Mouse (Mus musculus) hindbrain, embryonic 16.5 days (tissue): ENCODE data around the gene Rfx4. TPM values are rescaled to one million over a fixed set of nuclear protein-coding genes. Genes with fewer than 3 reads are reported as not detected.

ENCODE experiments used
- ATAC-seq: fragments of 200-750 bp; cut with Nextera tagmentation; 2 replicates; pipeline ENCODE4 v1.8.0; 2017; ENCODE audit warnings: moderate TSS enrichment, moderate library complexity
- H3K27ac ChIP-seq: fragments of 300-500 bp; sonication (generic); 2 replicates; pipeline ENCODE4 v1.5.1; 2014; ENCODE audit warnings: low read depth, mild to moderate bottlenecking, control low read depth, low read length, moderate library complexity
- H3K27me3 ChIP-seq: fragments of 300-500 bp; sonication (generic); replicated peaks from 2 replicates; pipeline ENCODE4 v1.6.1; 2014; ENCODE audit warnings: low read length; ENCODE audit not compliant: control insufficient read depth, insufficient read depth
- H3K36me3 ChIP-seq: fragments of 300-500 bp; sonication (generic); 2 replicates; pipeline ENCODE4 v1.6.1; 2014; ENCODE audit warnings: mild to moderate bottlenecking, low read length, moderate library complexity, mixed read lengths; ENCODE audit not compliant: control insufficient read depth, insufficient read depth
- H3K4me1 ChIP-seq: fragments of 300-500 bp; sonication (generic); 2 replicates; pipeline ENCODE4 v1.6.1; 2014; ENCODE audit warnings: low read depth, low read length; ENCODE audit not compliant: control insufficient read depth, insufficient read depth
- H3K4me2 ChIP-seq: fragments of 300-500 bp; sonication (generic); 2 replicates; pipeline ENCODE4 v1.6.1; 2014; ENCODE audit warnings: mild to moderate bottlenecking, low read length, control low read depth, moderate library complexity
- H3K4me3 ChIP-seq: fragments of 300-500 bp; sonication (generic); 2 replicates; pipeline ENCODE4 v1.5.1; 2014; ENCODE audit warnings: mild to moderate bottlenecking, low read length, control low read depth, moderate library complexity
- H3K9ac ChIP-seq: fragments of 300-500 bp; sonication (generic); 2 replicates; pipeline ENCODE4 v1.6.1; 2014; ENCODE audit warnings: low read depth, mild to moderate bottlenecking, control low read depth, low read length, moderate library complexity
- H3K9me3 ChIP-seq: fragments of 300-500 bp; sonication (generic); 2 replicates; pipeline ENCODE4 v1.6.1; 2014; ENCODE audit warnings: mild to moderate bottlenecking, low read length, moderate library complexity; ENCODE audit not compliant: control insufficient read depth
- WGBS: fragments of 180-500 bp; shearing (Covaris S2); extraction: QIAGEN DNeasy Blood & Tissue Kit; methylation state at CpG from one replicate; pipeline ENCODE4 v1.1.7; 2014; 5-methylcytosine and 5-hydroxymethylcytosine counted together
- polyA plus RNA-seq: library from polyadenylated mRNA; unstranded; fragments of >200 nt; fragmentation: Nextera tagmentation; extraction: Ambion mirVana; gene quantifications from 2 replicates; pipeline ENCODE4 v1.2.1, GENCODE M21; 2015

The Rfx4 gene
- polyA plus RNA-seq, 1 experiment from 2014 or later: 16.1 TPM

DNA sequence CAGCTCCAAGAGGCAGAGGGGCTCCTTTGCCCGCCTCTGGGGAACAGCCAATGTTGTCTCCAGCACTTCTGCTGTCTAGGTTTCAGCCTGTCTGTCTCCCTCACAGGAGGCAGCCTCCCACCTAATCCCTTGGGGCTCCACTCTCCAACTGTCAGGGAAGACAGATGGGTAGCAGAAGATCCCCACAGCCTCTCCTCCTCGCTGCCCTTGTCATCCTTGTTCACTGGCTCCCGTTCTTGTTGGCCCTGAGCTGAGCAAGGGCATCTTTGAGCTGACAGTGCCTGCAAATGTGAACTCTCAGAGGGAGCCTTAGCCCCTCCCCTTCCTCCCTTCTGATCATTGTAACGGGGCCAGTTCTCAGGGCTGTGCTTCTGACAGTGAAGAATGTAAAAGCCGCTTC, 147.9 kb downstream of the Rfx4 start:
- no peak overlapping the region for H3K4me3 ChIP-seq
- H3K9ac ChIP-seq: 0 out of 2 replicates have a peak overlapping the region, but pooled peaks have one; percentile 16
- ATAC-seq: peak; percentile 65
- H3K27me3 ChIP-seq: no peaks in the 10 kb centered on the region
- no peaks in the 10 kb centered on the region for H3K9me3 ChIP-seq
- peaks cover 19% of the 10 kb centered on the region for H3K4me1 ChIP-seq
- H3K27ac ChIP-seq: peak overlapping the region; percentile 58; the same call in 1 of the 2 replicates
- WGBS: 12% methylated on average over 5 of the region's 5 CpGs
- H3K36me3 ChIP-seq: no peaks in the 10 kb centered on the region
- peak overlapping the region; percentile 27 for H3K4me2 ChIP-seq

DNA sequence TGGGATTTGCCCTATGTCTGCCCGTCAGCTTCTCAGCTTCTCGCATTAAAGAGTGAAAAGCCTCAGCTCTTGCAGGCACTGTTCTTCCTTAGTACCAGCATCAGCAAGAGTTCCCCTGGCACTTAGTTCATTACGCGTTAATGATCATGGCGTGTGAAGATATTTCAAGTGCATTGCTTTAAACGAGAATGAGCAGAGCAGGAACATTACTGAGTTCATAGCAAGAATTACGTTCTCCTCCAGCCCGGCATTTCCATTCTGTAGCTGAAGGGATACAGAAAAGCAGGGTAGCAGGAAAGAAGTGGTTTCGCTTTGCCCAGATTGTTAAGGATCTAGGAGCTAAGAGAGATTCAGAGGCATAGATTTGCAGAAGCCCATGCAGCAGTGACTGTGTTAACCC, 151.0 kb downstream of the Rfx4 start:
- Histone ChIP-seq H3K4me1 (peaks cover 26% of the 10 kb centered on the region), H3K27ac (peak overlapping the region; percentile 36; the same call in 1 of the 2 replicates), H3K9ac (no peak overlapping the region), H3K9me3 (no peaks in the 10 kb centered on the region), H3K4me2 (no peak overlapping the region), H3K27me3 (no peaks in the 10 kb centered on the region), H3K4me3 (no peak overlapping the region), H3K36me3 (no peaks in the 10 kb centered on the region)
- 52% methylated on average over 9 of the region's 9 CpGs for WGBS
- ATAC-seq: 0 out of 2 replicates have a peak, but pooled peaks have one; percentile 5

DNA sequence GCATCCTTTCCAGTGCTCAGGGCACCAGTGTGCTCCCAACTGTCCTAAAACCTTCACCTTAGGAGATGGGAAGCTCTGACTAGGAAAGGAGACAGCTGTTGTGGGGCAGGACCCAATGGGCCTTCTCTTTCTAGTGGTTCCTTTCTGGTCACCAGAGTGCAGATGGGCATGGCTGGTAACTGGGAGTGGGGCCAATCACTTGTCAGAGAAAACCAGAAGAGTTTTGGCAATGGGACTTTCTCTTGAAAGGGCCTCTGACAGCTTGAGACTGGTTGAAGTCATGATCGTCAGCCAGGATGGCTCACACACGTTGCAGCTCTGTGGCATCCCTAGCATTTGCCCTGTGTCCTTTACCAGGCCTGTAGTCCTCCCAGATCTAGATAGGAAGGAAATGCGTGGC, 152.1 kb downstream of the Rfx4 start:
- Histone ChIP-seq H3K27ac (peak overlapping the region; percentile 6; the same call in 1 of the 2 replicates), H3K4me1 (peaks cover 24% of the 10 kb centered on the region), H3K27me3 (no peaks in the 10 kb centered on the region), H3K4me2 (no peak overlapping the region), H3K9me3 (no peaks in the 10 kb centered on the region), H3K36me3 (no peaks in the 10 kb centered on the region), H3K9ac (no peak overlapping the region), H3K4me3 (no peak overlapping the region)
- ATAC-seq: no peak
- WGBS: 70% methylated on average over 3 of the region's 3 CpGs

DNA sequence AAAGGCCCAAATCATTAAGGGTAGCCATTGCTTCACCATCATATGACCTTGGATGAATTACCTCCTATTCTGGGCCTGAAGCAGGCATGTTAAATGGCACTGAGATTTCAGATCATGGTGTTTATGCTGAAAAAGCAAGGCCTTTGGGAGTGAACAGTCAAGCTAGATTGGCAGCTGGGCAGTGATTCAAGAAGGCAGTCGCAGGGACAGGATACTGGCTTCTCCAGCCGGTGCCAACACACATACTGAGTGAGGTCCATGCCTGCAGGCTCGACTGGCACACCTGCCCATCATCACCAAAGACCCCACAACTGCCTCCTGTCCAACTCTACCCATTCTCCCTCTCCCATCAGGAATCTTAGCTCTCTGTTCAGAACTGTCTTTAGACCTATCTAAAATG, 152.6 kb downstream of the Rfx4 start:
- H3K4me3 ChIP-seq: no peak overlapping the region
- ATAC-seq: no peak
- H3K4me2 ChIP-seq: no peak overlapping the region
- H3K4me1 ChIP-seq: peaks cover 20% of the 10 kb centered on the region
- H3K27ac ChIP-seq: peak overlapping the region; percentile 6; the same call in 1 of the 2 replicates
- H3K9ac ChIP-seq: no peak overlapping the region
- H3K9me3 ChIP-seq: no peaks in the 10 kb centered on the region
- no peaks in the 10 kb centered on the region for H3K36me3 ChIP-seq
- 66% methylated on average over 3 of the region's 3 CpGs for WGBS
- no peaks in the 10 kb centered on the region for H3K27me3 ChIP-seq

DNA sequence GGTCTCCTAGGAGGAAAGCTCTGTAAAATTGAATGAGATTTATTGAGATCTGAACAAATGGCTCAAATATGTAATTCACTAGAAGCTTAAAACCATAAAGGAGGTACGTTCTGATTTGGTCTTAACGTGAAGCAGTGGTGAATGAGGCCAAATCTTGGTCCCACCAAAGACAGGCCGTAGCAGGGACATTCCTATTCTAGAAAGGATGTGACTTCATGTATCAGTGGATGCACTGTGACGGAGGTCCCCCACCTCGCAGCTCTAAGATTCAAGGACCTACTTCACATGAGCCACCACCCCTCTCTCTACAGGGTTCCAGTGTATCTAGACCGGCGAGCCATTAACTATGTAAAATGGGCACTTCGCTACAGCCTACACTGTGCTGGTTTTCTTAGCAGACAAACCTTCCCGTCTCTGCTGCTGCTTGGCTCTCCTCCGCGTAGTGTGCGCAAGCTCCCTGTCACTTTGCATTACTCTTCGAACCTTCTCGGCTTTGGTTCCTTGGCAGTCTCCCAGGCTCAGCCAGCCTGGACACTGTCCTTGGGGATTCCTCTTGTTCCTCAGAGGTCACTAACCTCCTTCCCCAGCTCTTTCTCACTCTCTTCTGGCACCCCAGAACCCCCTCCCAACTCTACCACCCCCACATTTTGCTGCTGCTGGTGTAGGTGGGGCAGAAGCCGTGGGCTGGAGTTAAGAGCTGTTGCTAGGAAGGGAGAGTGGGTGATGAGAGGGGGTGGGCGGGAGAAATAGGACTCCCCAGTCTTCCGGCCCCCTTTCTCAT, 153.3 kb downstream of the Rfx4 start:
- no peaks in the 10 kb centered on the region for H3K27me3 ChIP-seq
- no peak overlapping the region for H3K4me3 ChIP-seq
- ATAC-seq: peak; percentile 49; the same call in 1 of the 2 replicates
- WGBS: 49% methylated on average over 17 of the region's 17 CpGs
- no peak overlapping the region for H3K9ac ChIP-seq
- H3K27ac ChIP-seq: peak overlapping the region; percentile 45; the same call in 1 of the 2 replicates
- H3K9me3 ChIP-seq: no peaks in the 10 kb centered on the region
- H3K4me1 ChIP-seq: peaks cover 13% of the 10 kb centered on the region
- H3K36me3 ChIP-seq: no peaks in the 10 kb centered on the region
- H3K4me2 ChIP-seq: peak overlapping the region; percentile 33; the same call in 1 of the 2 replicates

DNA sequence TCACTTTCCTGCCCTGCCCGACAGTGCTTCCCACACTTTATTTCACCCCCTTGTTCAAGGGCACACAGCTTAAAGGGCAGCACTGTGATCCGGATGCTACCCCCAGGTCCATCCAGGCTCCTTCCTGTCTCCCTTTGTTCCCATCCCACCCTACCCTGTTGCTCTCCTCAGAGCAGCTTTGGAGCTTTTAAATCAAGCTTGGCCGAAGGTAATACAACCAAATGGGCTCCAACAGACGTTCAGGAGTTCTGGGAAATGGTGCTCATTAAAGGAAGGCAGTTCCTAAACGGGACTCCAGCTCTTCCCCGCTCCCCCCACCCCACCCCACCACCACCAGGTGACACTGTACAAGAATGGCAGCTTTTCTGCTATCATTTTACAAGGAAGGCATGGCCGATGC, 154.3 kb downstream of the Rfx4 start:
- Histone ChIP-seq H3K27me3 (no peaks in the 10 kb centered on the region), H3K9ac (no peak overlapping the region), H3K27ac (no peak overlapping the region), H3K36me3 (no peaks in the 10 kb centered on the region), H3K4me1 (peaks cover 12% of the 10 kb centered on the region), H3K4me3 (no peak overlapping the region), H3K4me2 (no peak overlapping the region), H3K9me3 (no peaks in the 10 kb centered on the region)
- ATAC-seq: 0 out of 2 replicates have a peak, but pooled peaks have one; percentile 16
- WGBS: 16% methylated on average over 7 of the region's 7 CpGs

DNA sequence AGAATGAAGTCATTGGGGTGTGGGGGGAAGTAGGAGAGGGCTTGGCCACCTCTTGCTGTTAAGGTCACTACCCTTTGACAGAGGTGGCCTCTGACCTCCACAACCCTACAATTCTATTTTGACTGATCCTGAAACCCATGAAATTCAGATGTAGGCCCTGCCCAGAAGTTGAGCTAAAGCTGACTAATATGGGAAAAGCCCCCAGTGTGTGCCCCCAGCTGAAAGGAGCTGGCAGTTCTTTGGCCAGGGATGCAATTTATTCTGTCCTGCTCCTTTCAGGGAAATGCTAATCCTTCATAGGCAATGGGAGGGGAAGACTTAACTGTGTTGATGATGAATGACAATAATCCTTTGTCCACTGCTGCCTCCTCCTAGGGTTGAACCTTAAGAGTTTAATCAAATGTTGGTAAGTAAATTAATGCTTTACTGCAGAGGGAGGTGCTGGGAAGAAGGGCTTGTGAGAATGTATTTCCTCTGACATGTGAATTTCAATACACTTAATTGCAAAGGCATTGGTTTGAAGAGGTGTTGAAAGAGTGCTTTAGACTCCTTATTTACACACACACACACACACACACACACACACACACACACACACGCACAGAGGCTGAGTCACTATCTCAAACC, 155.0 kb downstream of the Rfx4 start:
- Histone ChIP-seq H3K27ac (no peak overlapping the region), H3K4me1 (peaks cover 12% of the 10 kb centered on the region), H3K9me3 (no peaks in the 10 kb centered on the region), H3K4me2 (no peak overlapping the region), H3K36me3 (no peaks in the 10 kb centered on the region), H3K9ac (no peak overlapping the region), H3K27me3 (no peaks in the 10 kb centered on the region), H3K4me3 (no peak overlapping the region)
- 0% methylated on average over 1 of the region's 1 CpGs for WGBS
- ATAC-seq: no peak

DNA sequence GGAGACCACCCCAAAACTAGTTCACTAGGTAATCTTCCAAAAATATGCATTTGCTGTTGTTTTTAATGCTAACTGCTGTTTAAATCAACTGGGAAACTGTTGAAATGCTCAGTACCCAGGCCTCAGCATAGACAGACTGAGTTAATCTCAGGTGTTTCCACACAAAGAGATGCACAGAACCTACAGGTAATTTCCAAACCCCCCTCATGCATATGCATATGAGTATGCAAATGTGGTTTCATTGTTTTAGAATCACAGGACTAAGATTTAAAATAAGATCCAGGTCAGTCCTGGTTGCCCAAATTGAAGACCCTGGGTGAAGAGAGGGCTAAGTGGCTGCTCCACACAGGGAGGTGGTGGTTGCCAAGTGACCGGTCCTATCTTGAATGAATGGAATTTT, 157.3 kb downstream of the Rfx4 start:
- WGBS: 33% methylated on average over 1 of the region's 1 CpGs
- H3K36me3 ChIP-seq: no peaks in the 10 kb centered on the region
- H3K4me2 ChIP-seq: no peak overlapping the region
- no peak overlapping the region for H3K4me3 ChIP-seq
- no peak overlapping the region for H3K27ac ChIP-seq
- H3K27me3 ChIP-seq: no peaks in the 10 kb centered on the region
- peaks cover 8% of the 10 kb centered on the region for H3K4me1 ChIP-seq
- ATAC-seq: no peak
- no peaks in the 10 kb centered on the region for H3K9me3 ChIP-seq
- H3K9ac ChIP-seq: no peak overlapping the region

DNA sequence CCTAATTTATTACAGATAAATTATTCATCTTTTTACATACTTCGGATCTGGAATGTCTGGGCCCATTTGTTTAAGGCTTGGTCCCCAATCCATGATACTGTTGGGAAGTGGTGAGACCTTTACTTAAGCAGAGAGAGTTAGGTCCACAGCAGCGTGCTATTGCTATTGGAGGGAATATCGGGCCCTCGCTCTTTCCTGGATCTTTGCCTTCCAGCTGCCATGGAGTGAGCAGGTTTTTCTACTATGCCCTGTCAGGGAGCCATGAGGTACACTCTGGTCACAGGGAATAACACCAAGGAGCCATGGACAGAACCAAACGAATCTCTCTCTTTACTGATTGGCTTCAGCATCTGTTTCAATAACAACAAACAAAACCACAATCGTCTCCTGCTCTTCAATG, 159.6 kb downstream of the Rfx4 start:
- Histone ChIP-seq H3K4me3 (no peak overlapping the region), H3K9me3 (no peaks in the 10 kb centered on the region), H3K4me1 (peaks cover 24% of the 10 kb centered on the region), H3K27ac (no peak overlapping the region), H3K4me2 (no peak overlapping the region), H3K27me3 (no peaks in the 10 kb centered on the region), H3K36me3 (no peaks in the 10 kb centered on the region), H3K9ac (no peak overlapping the region)
- 90% methylated on average over 6 of the region's 6 CpGs for WGBS
- no peak for ATAC-seq
